Mouse (Mus musculus) bone marrow, adult 2 months (tissue): ENCODE results near the gene Nudt8. TPM values are rescaled to one million over a fixed set of nuclear protein-coding genes. Genes with fewer than 3 reads are reported as not detected.

Source experiments
- H3K27ac ChIP-seq: fragments of 200-500 bp; 2 replicates; pipeline ENCODE4 v1.5.1; 2012; ENCODE audit warnings: low read depth, mild to moderate bottlenecking, control low read depth, inconsistent platforms, low read length; ENCODE audit not compliant: control insufficient read depth, poor library complexity, insufficient read depth
- H3K4me1 ChIP-seq: fragments of 200-500 bp; 2 replicates; pipeline ENCODE4 v1.6.1; 2011; ENCODE audit warnings: low read length; ENCODE audit not compliant: control insufficient read depth, insufficient read depth
- H3K4me3 ChIP-seq: fragments of 200-500 bp; replicated peaks from 2 replicates; pipeline ENCODE3; 2011; ENCODE audit warnings: mild to moderate bottlenecking, low read depth, low read length, control low read depth; ENCODE audit not compliant: control insufficient read depth
- CTCF ChIP-seq: fragments of 200-500 bp; IDR thresholded peaks from 2 replicates; pipeline ENCODE4 v1.5.1; 2011; ENCODE audit warnings: low read length, control low read depth; ENCODE audit not compliant: control insufficient read depth, insufficient read depth
- POLR2A ChIP-seq: fragments of 200-500 bp; IDR thresholded peaks from 2 replicates; pipeline ENCODE4 v1.6.1; 2011; ENCODE audit warnings: low read depth, mild to moderate bottlenecking, control low read depth, low read length, borderline replicate concordance; ENCODE audit not compliant: control insufficient read depth
- WGBS: fragments of 180-500 bp; shearing (Covaris S2); methylation state at CpG from one replicate; pipeline ENCODE4 v1.1.7; 2018; 5-methylcytosine and 5-hydroxymethylcytosine counted together
- polyA plus RNA-seq: library from polyadenylated mRNA; stranded (reverse); fragments of >200 nt; gene quantifications from 2 replicates; pipeline ENCODE4 v1.2.4, GENCODE M21; 2011; ENCODE audit warnings: low replicate concordance; ENCODE audit not compliant: missing spikeins, insufficient read depth, insufficient read length

Gene Nudt8
- polyA plus RNA-seq, 1 experiment = 18.1 TPM

GRCm38 (mm10) chr19:4011086-4011485, 10.7 kb downstream of the Nudt8 start:
- whole genome bisulfite sequencing = 91% methylated on average over 5 of the region's 5 CpGs

DNA sequence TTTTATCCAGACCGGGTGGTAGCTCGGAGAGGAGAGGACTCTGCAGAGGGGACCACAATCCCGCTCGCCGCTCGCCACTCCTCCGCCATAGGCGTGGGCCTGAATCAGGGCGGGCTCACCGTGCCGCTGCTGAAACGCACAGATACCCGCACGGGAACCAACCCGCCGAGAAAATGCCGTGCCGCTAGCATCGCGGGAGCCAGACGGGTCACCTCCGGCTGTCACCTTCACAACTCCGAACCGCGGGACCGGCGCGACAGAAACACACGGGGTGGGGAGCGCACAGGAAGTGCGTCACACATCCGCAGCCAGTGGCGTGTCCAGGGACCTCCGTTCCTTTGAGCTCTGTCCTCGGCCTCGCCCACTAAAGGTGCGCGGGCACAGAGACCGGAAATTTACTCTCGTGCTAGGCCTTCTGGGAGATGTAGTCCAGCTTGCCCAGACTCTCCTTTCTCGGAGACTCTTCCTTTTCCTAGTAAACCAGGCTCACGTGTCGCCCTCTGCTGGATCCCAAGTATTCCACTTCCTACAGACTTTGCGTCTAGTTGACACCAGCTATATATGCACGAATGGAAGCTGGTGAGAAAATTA, 12.1 kb downstream of the Nudt8 start, which contains the start of gene Ndufv1:
Ndufv1 (minus strand) TSS at position 375 of the 591 bp plus-strand sequence.
- Histone ChIP-seq H3K4me1 (peaks cover 4% of the 10 kb centered on the region), H3K27ac (peak within 1 kb of the TSS; percentile 57), H3K4me3 (peak within 1 kb of the TSS; percentile 74)
- TF ChIP-seq POLR2A = peak; percentile 93
- peak; percentile 65 for TF ChIP-seq CTCF
- under 1% methylated on average over 45 of the region's 45 CpGs for WGBS

More at GRCm38 (mm10) chr19:4011086-4011485, 10.7 kb downstream of the Nudt8 start:
- no peak overlapping the region for H3K4me3 ChIP-seq
- H3K27ac ChIP-seq = no peak overlapping the region
- peaks cover 4% of the 10 kb centered on the region for H3K4me1 ChIP-seq
- no peak for TF ChIP-seq POLR2A
- no peak for TF ChIP-seq CTCF

GRCm38 (mm10) chr19:4013066-4013465, 12.7 kb downstream of the Nudt8 start:
- H3K4me3 ChIP-seq = peak overlapping the region; percentile 66
- peaks cover 4% of the 10 kb centered on the region for H3K4me1 ChIP-seq
- 23% methylated on average over 9 of the region's 9 CpGs for WGBS
- H3K27ac ChIP-seq = no peak overlapping the region
- no peak for TF ChIP-seq POLR2A
- TF ChIP-seq CTCF = no peak

DNA sequence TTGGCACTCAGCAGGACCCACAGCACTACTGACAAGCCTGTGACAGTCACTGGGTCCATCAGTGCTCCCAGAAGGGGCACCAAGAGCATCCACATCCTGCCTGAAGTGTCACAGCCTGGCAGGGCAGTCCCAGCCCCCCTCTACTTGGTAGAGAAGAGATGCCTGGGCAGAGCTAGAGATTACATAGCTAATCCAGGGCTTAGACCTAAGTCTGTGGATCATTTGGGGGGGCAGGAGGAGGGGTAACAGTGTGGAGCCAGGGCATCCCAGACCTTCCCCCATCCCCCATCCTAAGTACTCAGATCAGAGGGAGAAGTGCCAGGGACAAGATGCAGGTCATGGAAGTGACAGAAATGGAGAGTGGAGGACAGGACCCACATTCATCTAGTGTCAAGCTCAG, 14.4 kb downstream of the Nudt8 start:
- Histone ChIP-seq H3K4me3 (no peak overlapping the region), H3K27ac (no peak overlapping the region), H3K4me1 (peaks cover 4% of the 10 kb centered on the region)
- TF ChIP-seq CTCF = no peak
- no peak for TF ChIP-seq POLR2A

DNA sequence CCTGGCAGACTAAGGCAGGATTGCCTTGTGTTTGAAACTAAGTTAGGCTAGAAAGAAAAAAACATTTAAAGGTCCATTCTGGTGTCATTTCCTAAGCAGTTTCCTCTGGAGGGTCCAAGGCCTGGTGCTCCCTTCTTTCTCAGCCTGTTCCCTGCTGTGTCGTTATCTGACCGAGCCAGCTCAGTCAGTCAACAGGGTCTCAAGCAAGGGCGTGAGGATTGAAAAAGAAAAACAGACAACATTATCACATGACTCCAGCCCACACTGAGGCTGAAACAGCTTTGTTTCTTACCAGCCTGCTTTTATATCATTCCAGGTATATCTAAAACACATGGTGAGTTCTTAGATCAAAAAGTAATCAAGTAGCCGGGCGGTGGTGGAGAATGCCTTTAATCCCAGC, 15.3 kb downstream of the Nudt8 start:
- TF ChIP-seq POLR2A (no peak), CTCF (no peak)
- 58% methylated on average over 5 of the region's 5 CpGs for WGBS
- H3K4me1 ChIP-seq = peaks cover 4% of the 10 kb centered on the region
- no peak overlapping the region for H3K27ac ChIP-seq
- H3K4me3 ChIP-seq = no peak overlapping the region

DNA sequence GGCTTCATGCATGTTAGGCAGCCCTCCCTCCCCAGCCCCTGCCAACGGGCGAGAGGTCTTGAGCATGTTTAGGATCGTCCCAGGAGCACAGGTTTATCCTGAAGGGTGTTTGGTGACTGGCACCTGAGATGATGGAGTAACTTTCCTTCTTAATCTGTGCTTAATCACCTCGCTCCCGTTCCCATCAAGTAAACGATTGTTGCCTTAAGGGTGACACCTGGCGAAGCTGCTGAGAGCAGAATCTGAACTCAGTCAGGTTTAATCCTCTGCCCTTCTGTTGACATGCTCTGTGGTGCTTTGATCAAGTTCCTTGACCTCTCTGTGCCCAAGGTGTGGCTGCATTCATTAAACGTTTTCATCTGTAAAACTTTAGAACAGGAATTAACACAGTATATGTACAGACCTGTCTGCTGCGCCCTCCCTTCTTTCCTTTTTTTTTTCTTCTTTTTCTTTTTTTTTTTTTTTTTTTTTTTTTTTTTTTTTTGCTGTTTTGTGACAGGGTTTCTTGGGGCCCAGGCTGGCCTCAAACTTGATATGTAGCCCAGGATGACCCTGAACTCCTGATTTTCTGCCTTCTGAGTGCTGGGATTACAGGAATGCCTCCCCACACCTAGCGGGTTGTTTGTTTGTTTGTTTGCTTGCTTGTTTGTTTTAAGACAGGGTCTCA, 17.7 kb downstream of the Nudt8 start:
- Histone ChIP-seq H3K27ac (no peak overlapping the region), H3K4me3 (no peak overlapping the region), H3K4me1 (no peaks in the 10 kb centered on the region; the same call in 1 of the 2 replicates)
- no peak for TF ChIP-seq CTCF
- no peak for TF ChIP-seq POLR2A
- 84% methylated on average over 10 of the region's 10 CpGs for WGBS

DNA sequence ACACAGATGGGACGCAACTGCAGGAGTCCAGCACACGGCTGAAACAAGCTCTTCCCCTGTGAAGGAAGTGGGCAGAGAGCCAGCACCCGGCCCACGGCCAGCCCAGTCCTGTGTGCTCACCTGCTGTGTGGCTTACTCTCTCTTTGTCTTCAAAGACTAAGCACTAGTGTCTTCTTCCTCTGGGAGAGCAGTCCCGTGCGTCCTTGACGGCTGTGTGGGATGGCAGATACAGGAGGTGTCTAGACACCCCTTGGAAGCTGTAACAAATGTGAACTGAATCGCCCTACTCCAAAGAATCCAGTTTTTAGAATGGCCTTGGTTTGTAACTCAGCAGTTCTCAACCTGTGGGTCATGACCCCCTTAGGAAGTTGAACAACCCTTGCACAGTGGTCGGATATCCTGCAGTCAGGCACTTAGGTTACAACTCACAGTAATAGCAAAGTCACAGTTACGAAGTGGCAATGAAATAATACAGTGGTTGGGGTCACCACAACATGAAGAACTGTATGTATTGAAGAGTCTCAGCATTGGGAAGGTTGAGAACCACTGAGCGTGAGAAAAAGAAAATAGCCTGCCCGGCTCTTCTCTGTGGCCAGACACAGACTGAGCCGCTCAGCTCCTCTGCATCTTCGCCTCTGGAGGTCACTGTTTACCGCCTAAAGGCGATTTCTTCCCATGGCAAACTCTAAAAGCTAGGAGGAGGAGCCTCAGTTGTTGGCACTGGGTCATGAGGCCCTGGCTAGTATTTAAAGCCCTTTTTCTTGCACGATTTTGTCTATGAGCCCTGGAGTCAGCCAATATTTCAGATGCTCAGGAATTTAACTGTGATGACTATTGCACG, 18.6 kb downstream of the Nudt8 start:
- 18% methylated on average over 18 of the region's 18 CpGs for WGBS
- H3K27ac ChIP-seq = no peak overlapping the region

GRCm38 (mm10) chr19:4023185-4023584, 22.8 kb downstream of the Nudt8 start:
- no peaks in the 10 kb centered on the region; the same call in 1 of the 2 replicates for H3K4me1 ChIP-seq
- H3K4me3 ChIP-seq = no peak overlapping the region
- 75% methylated on average over 7 of the region's 7 CpGs for WGBS
- no peak overlapping the region for H3K27ac ChIP-seq
- TF ChIP-seq CTCF (no peak), POLR2A (no peak)

More for the DNA sequence above, 18.6 kb downstream of the Nudt8 start:
- H3K4me1 ChIP-seq = no peaks in the 10 kb centered on the region; the same call in 1 of the 2 replicates
- TF ChIP-seq POLR2A = no peak
- peak; percentile 72 for TF ChIP-seq CTCF
- no peak overlapping the region for H3K4me3 ChIP-seq
